Mouse (Mus musculus) heart, adult 8-10 months (tissue): ENCODE results near the gene Olfr850. TPM values are rescaled to one million over a fixed set of nuclear protein-coding genes. Genes with fewer than 3 reads are reported as not detected.

Experiments
- DNase-seq: peaks from one replicate; pipeline ENCODE4 v3.0.0; 2022; ENCODE audit warnings: low spot score
- total RNA-seq, 4 experiments: library from RNA; stranded (reverse); gene quantifications; 2 replicates each; pipeline ENCODE4 v1.2.4; 2022

Gene Olfr850
- total RNA-seq = not detected

DNA sequence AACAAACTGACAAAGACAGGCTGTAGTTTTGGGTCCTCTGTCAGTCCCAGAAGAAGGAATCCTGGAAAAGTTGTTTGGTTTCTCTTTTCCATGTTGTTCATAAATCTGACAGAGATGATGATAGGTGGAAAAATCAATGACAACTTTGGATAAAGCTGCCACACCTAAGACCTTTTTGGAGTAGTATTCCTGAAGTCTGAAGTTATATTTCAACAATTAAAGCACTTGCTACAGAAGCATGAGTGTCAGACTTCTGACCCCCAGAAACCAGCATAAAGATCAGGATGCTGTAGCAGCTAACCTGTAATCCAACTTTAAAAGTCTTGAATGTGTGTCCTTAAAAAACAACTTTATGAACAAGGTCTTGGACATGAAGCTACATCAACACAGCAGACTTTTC, at the start of gene Olfr850:
Olfr850 (minus strand) TSS at position 101 of the 400 bp plus-strand sequence.
- DNase-seq = no peak

DNA sequence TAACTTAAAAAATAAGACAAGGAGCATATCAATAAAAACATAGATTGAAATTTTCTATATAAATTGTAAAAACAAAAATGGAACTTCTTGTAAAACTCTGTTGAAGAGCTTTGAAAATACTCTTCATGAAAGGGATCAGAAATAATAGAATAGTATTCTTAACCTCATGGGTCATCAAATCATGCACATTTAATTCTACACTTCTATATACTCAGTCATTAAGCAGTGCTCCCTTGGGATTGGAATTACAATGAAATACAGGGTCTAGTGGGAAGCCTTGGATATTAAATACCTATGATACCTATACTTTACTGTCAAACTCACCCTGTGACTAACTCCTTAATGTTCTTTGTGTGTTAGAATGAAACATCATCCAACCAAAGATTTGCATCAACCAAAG, 14.9 kb upstream of the Olfr850 start, which contains the start of gene Olfr851:
Olfr851 (plus strand) TSS at position 301 of the 400 bp plus-strand sequence.
- DNase-seq = no peak

DNA sequence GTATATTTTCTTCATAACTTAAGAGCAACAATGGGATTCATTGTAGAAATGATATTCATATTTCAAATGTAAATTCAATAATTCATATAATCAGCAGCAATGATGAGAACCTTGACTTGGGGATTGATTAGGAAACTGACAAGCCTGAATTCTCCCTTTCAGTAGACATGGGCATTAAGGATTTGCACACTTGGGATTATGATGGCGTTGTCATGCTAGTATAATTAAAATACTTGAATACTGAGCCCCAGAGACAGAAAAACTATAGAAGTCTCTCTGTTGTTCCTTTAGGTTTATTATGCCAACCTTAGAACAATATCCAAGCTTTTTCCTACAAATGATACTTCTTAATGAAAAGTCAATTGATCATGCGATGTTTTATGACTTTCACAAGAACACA, 38.1 kb downstream of the Olfr850 start, which contains the start of gene Olfr849:
Olfr849 (plus strand) TSS at position 301 of the 400 bp plus-strand sequence.
- DNase-seq = no peak

Other genes with a start within 250 kb of the Olfr850 start
- not detected for gene Olfr843, start 226.3 kb downstream of the Olfr850 start, total RNA-seq
- not detected for gene Olfr844, start 161.9 kb downstream of the Olfr850 start, total RNA-seq
- gene Olfr845, start 141.8 kb downstream of the Olfr850 start, total RNA-seq = not detected
- gene Olfr846, start 114.2 kb downstream of the Olfr850 start, total RNA-seq = not detected
- gene Olfr847, start 99.6 kb downstream of the Olfr850 start, total RNA-seq = not detected
- not detected for gene Olfr849, start 38.0 kb downstream of the Olfr850 start, total RNA-seq
- under 1 TPM in 1 of 4 experiments, not detected in 3; 0.03 TPM for gene Olfr851, start 15.0 kb upstream of the Olfr850 start, total RNA-seq
- not detected for gene Olfr853, start 62.8 kb upstream of the Olfr850 start, total RNA-seq
- gene Olfr854, start 89.1 kb upstream of the Olfr850 start, total RNA-seq = not detected
- not detected for gene Olfr855, start 104.4 kb upstream of the Olfr850 start, total RNA-seq
- gene Zfp317, start 143.9 kb upstream of the Olfr850 start, total RNA-seq = 10 to 100 TPM; 13.3 to 14.7 (median 13.7) TPM
- not detected for gene Olfr857, start 231.2 kb upstream of the Olfr850 start, total RNA-seq